Mouse (Mus musculus) MEL (cell line): ENCODE measurements around the gene Arhgef15. TPM values are rescaled to one million over a fixed set of nuclear protein-coding genes. Genes with fewer than 3 reads are reported as not detected.

Experiments
- DNase-seq: peaks from one replicate; pipeline ENCODE4 v3.0.0; 2011; ENCODE audit warnings: low read depth, low spot score
- H3K27ac ChIP-seq: 2 replicates; pipeline ENCODE4 v1.5.1; 2012; ENCODE audit warnings: low read depth, mild to moderate bottlenecking, control low read depth, low read length, moderate library complexity; ENCODE audit not compliant: control insufficient read depth
- H3K27me3 ChIP-seq, 2 experiments: fragments of 150-350 bp in 1 of 2; sonication (generic) in 1 of 2; 2 replicates each; pipeline ENCODE4 v1.6.1; 2012; ENCODE audit warnings: low read length in 2 of 2, mild to moderate bottlenecking in 2 of 2, improper control_type of control experiment in 1 of 2, moderate library complexity in 1 of 2; ENCODE audit not compliant: insufficient read depth in 2 of 2, control insufficient read depth in 1 of 2
- H3K36me3 ChIP-seq, 2 experiments: 2 replicates each; pipeline ENCODE4 v1.6.1; 2012 to 2014; ENCODE audit warnings: low read length in 2 of 2, improper control_type of control experiment in 1 of 2, inconsistent platforms in 1 of 2, mild to moderate bottlenecking in 1 of 2; ENCODE audit not compliant: insufficient read depth in 2 of 2, control insufficient read depth in 1 of 2
- H3K4me1 ChIP-seq, 2 experiments: fragments of 150-350 bp in 1 of 2; sonication (generic) in 1 of 2; 2 replicates each; pipeline ENCODE4 v1.6.1; 2012; ENCODE audit warnings: low read length in 2 of 2, improper control_type of control experiment in 1 of 2, mild to moderate bottlenecking in 1 of 2; ENCODE audit not compliant: insufficient read depth in 2 of 2, control insufficient read depth in 1 of 2
- H3K4me3 ChIP-seq, 2 experiments: fragments of 150-350 bp in 1 of 2; sonication (generic) in 1 of 2; 2 replicates each; pipeline ENCODE4 v1.5.1; 2012; ENCODE audit warnings: low read depth in 2 of 2, low read length in 2 of 2, mild to moderate bottlenecking in 2 of 2, moderate library complexity in 2 of 2, control low read depth in 1 of 2, improper control_type of control experiment in 1 of 2; ENCODE audit not compliant: control insufficient read depth in 1 of 2, insufficient read depth in 1 of 2
- H3K79me2 ChIP-seq: 2 replicates; pipeline ENCODE4 v1.6.1; 2012; ENCODE audit warnings: mild to moderate bottlenecking, low read length, moderate library complexity; ENCODE audit not compliant: control insufficient read depth, poor library complexity, insufficient read depth
- H3K9ac ChIP-seq: 2 replicates; pipeline ENCODE4 v1.6.1; 2012; ENCODE audit warnings: low read depth, mild to moderate bottlenecking, control low read depth, low read length, moderate library complexity; ENCODE audit not compliant: control insufficient read depth, poor library complexity, severe bottlenecking
- H3K9me3 ChIP-seq: fragments of 150-350 bp; sonication (generic); replicated peaks from 2 replicates; pipeline ENCODE4 v1.6.1; 2012; ENCODE audit warnings: mild to moderate bottlenecking, low read length, improper control_type of control experiment, moderate library complexity; ENCODE audit not compliant: insufficient read depth
- CHD1 ChIP-seq: IDR thresholded peaks from 2 replicates; pipeline ENCODE4 v1.6.1; 2012; ENCODE audit warnings: low read depth, mild to moderate bottlenecking, inconsistent platforms, low read length, improper control_type of control experiment
- CHD2 ChIP-seq: IDR thresholded peaks from 2 replicates; pipeline ENCODE4 v1.6.1; 2011; ENCODE audit warnings: low read length, improper control_type of control experiment
- E2F4 ChIP-seq: IDR thresholded peaks from 2 replicates; pipeline ENCODE4 v1.6.1; 2011; ENCODE audit warnings: low read depth, low read length, improper control_type of control experiment, borderline replicate concordance
- ELF1 ChIP-seq: IDR thresholded peaks from 2 replicates; pipeline ENCODE4 v1.6.1; 2014; ENCODE audit warnings: low read depth, mild to moderate bottlenecking, inconsistent platforms, low read length, improper control_type of control experiment, moderate library complexity
- EP300 ChIP-seq, 2 experiments: IDR thresholded peaks; 2 replicates each; pipeline ENCODE4 v1.6.1; 2011; ENCODE audit warnings: improper control_type of control experiment in 2 of 2, low read length in 2 of 2, low read depth in 1 of 2, mild to moderate bottlenecking in 1 of 2
- ETS1 ChIP-seq: IDR thresholded peaks from 2 replicates; pipeline ENCODE4 v1.6.1; 2012; ENCODE audit warnings: low read depth, mild to moderate bottlenecking, inconsistent platforms, low read length, improper control_type of control experiment, moderate library complexity
- GABPA ChIP-seq: IDR thresholded peaks from 2 replicates; pipeline ENCODE4 v1.6.1; 2012; ENCODE audit warnings: low read depth, mild to moderate bottlenecking, inconsistent platforms, low read length, improper control_type of control experiment, moderate library complexity
- GATA1 ChIP-seq: IDR thresholded peaks from 2 replicates; pipeline ENCODE4 v1.6.1; 2011; ENCODE audit warnings: low read depth, low read length, improper control_type of control experiment
- JUND ChIP-seq: IDR thresholded peaks from 2 replicates; pipeline ENCODE4 v1.6.1; 2011; ENCODE audit warnings: low read depth, mild to moderate bottlenecking, improper control_type of control experiment, low read length
- KAT2A ChIP-seq: conservative IDR thresholded peaks from 2 replicates; pipeline ENCODE4 v1.6.1; 2012; ENCODE audit warnings: low read depth, low read length, improper control_type of control experiment, inconsistent platforms
- MAFK ChIP-seq: IDR thresholded peaks from 2 replicates; pipeline ENCODE4 v1.6.1; 2011; ENCODE audit warnings: low read depth, mild to moderate bottlenecking, low read length, improper control_type of control experiment, borderline replicate concordance
- MAX ChIP-seq: IDR thresholded peaks from 2 replicates; pipeline ENCODE4 v1.6.1; 2011; ENCODE audit warnings: low read length, improper control_type of control experiment
- MAZ ChIP-seq: IDR thresholded peaks from 2 replicates; pipeline ENCODE4 v1.6.1; 2012; ENCODE audit warnings: low read depth, mild to moderate bottlenecking, inconsistent platforms, low read length, improper control_type of control experiment
- MEF2A ChIP-seq: IDR thresholded peaks from 2 replicates; pipeline ENCODE4 v1.6.1; 2014; ENCODE audit warnings: low read depth, mild to moderate bottlenecking, inconsistent platforms, low read length, improper control_type of control experiment; ENCODE audit not compliant: poor library complexity, insufficient replicate concordance, severe bottlenecking; ENCODE audit errors: extremely low read depth
- MYC ChIP-seq: IDR thresholded peaks from 2 replicates; pipeline ENCODE4 v1.6.1; 2011; ENCODE audit warnings: low read depth, mild to moderate bottlenecking, low read length, improper control_type of control experiment, moderate library complexity
- NELFE ChIP-seq: IDR thresholded peaks from 2 replicates; pipeline ENCODE4 v1.6.1; 2011; ENCODE audit warnings: low read depth, low read length, improper control_type of control experiment
- POLR2A ChIP-seq, 2 experiments: IDR thresholded peaks; 2 replicates each; pipeline ENCODE4 v1.6.1; 2011 to 2012; ENCODE audit warnings: low read length in 2 of 2, mild to moderate bottlenecking in 2 of 2, control low read depth in 1 of 2, improper control_type of control experiment in 1 of 2, low read depth in 1 of 2, moderate library complexity in 1 of 2; ENCODE audit not compliant: control insufficient read depth in 1 of 2, insufficient read depth in 1 of 2, poor library complexity in 1 of 2
- POLR2AphosphoS2 ChIP-seq: IDR thresholded peaks from 2 replicates; pipeline ENCODE4 v1.6.1; 2011; ENCODE audit warnings: low read length, improper control_type of control experiment
- POLR2AphosphoS5 ChIP-seq: IDR thresholded peaks from 2 replicates; pipeline ENCODE4 v1.6.1; 2012; ENCODE audit warnings: low read depth, borderline replicate concordance, mild to moderate bottlenecking, inconsistent platforms, low read length, moderate library complexity, mixed read lengths
- RCOR1 ChIP-seq: IDR thresholded peaks from 2 replicates; pipeline ENCODE4 v1.6.1; 2012; ENCODE audit warnings: low read depth, mild to moderate bottlenecking, inconsistent platforms, low read length, improper control_type of control experiment
- SIN3A ChIP-seq: IDR thresholded peaks from 2 replicates; pipeline ENCODE4 v1.6.1; 2012; ENCODE audit warnings: low read length, improper control_type of control experiment, inconsistent platforms
- TBP ChIP-seq: IDR thresholded peaks from 2 replicates; pipeline ENCODE4 v1.8.0; 2011; ENCODE audit warnings: low read depth, low read length, improper control_type of control experiment
- UBTF ChIP-seq: IDR thresholded peaks from 2 replicates; pipeline ENCODE4 v1.6.1; 2012; ENCODE audit warnings: low read depth, mild to moderate bottlenecking, inconsistent platforms, low read length, improper control_type of control experiment, moderate library complexity, borderline replicate concordance; ENCODE audit not compliant: insufficient read depth
- USF2 ChIP-seq, 2 experiments: IDR thresholded peaks; 2 replicates each; pipeline ENCODE4 v1.6.1; 2011 to 2012; ENCODE audit warnings: improper control_type of control experiment in 2 of 2, low read length in 2 of 2, borderline replicate concordance in 1 of 2, inconsistent platforms in 1 of 2, low read depth in 1 of 2, mild to moderate bottlenecking in 1 of 2; ENCODE audit not compliant: insufficient read depth in 1 of 2
- ZC3H11A ChIP-seq: IDR thresholded peaks from 2 replicates; pipeline ENCODE4 v1.6.1; 2012; ENCODE audit warnings: low read depth, mild to moderate bottlenecking, inconsistent platforms, low read length, improper control_type of control experiment
- ZKSCAN1 ChIP-seq: IDR thresholded peaks from 2 replicates; pipeline ENCODE4 v1.6.1; 2012; ENCODE audit warnings: low read depth, mild to moderate bottlenecking, inconsistent platforms, low read length, improper control_type of control experiment, moderate library complexity
- polyA plus RNA-seq, 2 experiments: library from polyadenylated mRNA; stranded (reverse) in 1 of 2; unstranded in 1 of 2; fragments of >175 nt in 1 of 2; fragments of >200 nt in 1 of 2; gene quantifications; 2 replicates each; pipeline versions ENCODE4 v1.2.1 to v1.2.4; 2012; ENCODE audit warnings: low replicate concordance in 2 of 2, low read depth in 1 of 2; ENCODE audit not compliant: insufficient read length in 2 of 2, insufficient read depth in 1 of 2, missing spikeins in 1 of 2
- total RNA-seq: library from RNA; depleted of rRNA; stranded (reverse); fragments of 300-350 nt; gene quantifications from 2 replicates; pipeline ENCODE4 v1.2.3, GENCODE M21; 2012

Gene Arhgef15
- total and polyA plus RNA-seq, 3 experiments, result 0.23 to 0.74 TPM; not detected in 1

DNA sequence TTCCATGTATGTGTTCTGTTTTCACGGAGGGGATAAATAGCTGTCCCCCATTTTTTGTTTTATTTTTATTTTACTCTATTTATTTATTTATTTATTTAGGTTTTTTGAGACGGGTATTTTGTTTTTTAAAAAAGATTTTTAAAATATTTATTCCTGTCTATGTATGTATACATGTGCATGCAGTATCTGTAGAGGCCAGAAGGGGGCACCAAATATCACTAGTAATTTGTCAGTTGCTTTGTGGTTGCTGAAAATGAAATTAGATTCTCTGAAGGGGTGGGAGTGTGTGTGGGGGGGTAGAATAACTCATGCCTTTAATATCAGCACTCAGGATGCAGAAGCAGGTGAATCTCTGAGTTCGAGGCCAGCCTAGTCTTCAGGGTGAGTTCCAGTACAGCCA is 8.6 kb upstream of the Arhgef15 start (continued):
- TF ChIP-seq KAT2A (no peak), MYC (peak; percentile 87; the same call in 1 of the 2 replicates), CHD2 (no peak), USF2 (IDR thresholded peaks at IDR 0.05; ENCODE audit: borderline replicate concordance in 1 of 2, insufficient read depth in 1 of 2, low read depth in 1 of 2, low read length in 2 of 2) (no peak), POLR2AphosphoS5 (no peak), CHD1 (no peak), ETS1 (peak; percentile 78), MEF2A (no peak)

DNA sequence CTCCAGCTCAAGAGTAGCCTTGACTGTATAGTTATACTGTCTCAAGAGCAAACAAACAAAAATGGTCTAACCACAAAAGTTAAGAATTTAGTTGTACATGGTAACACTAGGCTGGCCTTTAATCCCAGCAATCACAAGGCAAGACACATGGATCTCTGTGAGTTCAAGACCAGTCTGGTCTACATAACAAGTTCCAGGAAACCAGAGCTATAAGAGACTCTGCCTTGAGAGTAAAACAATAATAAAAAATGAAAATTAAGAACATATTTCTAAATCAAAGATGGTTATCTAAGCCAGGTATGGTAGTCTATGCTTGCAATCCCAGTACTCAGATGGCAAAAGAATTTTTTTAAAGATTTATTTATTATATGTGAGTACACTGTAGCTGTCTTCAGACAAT is 7.8 kb upstream of the Arhgef15 start:
- Histone ChIP-seq H3K36me3 (peaks cover 0 to 2% of the 10 kb centered on the region in 2 experiments; a peak in 2 of 4 replicates), H3K79me2 (no peaks in the 10 kb centered on the region; the same call in 1 of the 2 replicates), H3K27me3 (no peaks in the 10 kb centered on the region), H3K27ac (no peak overlapping the region), H3K4me3 (no peak overlapping the region), H3K9ac (no peak overlapping the region), H3K4me1 (peaks cover 0 to 22% of the 10 kb centered on the region in 2 experiments; a peak in 3 of 4 replicates), H3K9me3 (no peaks in the 10 kb centered on the region)
- TF ChIP-seq SIN3A (no peak), ZKSCAN1 (no peak), JUND (no peak), EP300 (IDR thresholded peaks at IDR 0.05; ENCODE audit: low read depth in 1 of 2, low read length in 2 of 2) (no peak), GABPA (no peak), MYC (no peak), TBP (peak; percentile 93), ELF1 (no peak)
- DNase-seq, result peak; percentile 46

DNA sequence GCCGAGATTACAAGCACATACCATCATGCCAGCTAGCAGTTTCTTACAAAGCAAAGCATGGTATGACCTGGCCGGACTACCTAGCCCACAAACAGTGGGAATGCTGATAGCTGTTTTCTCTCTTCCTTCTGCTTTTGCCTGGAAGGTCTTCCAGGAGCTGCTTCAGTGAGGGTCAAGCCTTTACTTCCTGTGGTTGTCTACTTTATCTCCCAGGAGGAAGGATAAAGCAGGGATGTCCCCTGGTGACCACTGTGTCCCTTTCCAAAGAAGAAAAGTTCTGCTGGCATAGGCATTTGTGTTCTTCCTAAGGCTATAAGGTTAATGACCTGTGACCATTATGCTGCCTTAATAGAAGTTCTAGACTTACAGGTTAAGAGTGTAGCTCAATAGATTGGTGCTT is 6.1 kb upstream of the Arhgef15 start:
- peaks cover 0 to 16% of the 10 kb centered on the region in 2 experiments; a peak in 3 of 4 replicates for H3K4me1 ChIP-seq
- no peaks in the 10 kb centered on the region for H3K9me3 ChIP-seq
- peaks cover 0 to 2% of the 10 kb centered on the region in 2 experiments; a peak in 2 of 4 replicates for H3K36me3 ChIP-seq
- no peak for DNase-seq
- no peaks in the 10 kb centered on the region for H3K27me3 ChIP-seq
- no peak overlapping the region for H3K27ac ChIP-seq
- no peak overlapping the region for H3K9ac ChIP-seq
- no peak overlapping the region for H3K4me3 ChIP-seq
- TF ChIP-seq POLR2AphosphoS2, result no peak
- TF ChIP-seq RCOR1, result no peak
- no peak for TF ChIP-seq ZC3H11A
- TF ChIP-seq MAFK, result no peak
- TF ChIP-seq POLR2A (IDR thresholded peaks at IDR 0.05; ENCODE audit: control insufficient read depth in 1 of 2, insufficient read depth in 1 of 2, low read depth in 1 of 2, low read length in 2 of 2, poor library complexity in 1 of 2), result no peak
- no peak for TF ChIP-seq MEF2A
- no peak for TF ChIP-seq UBTF
- TF ChIP-seq GATA1, result no peak
- no peak for TF ChIP-seq MAX
- TF ChIP-seq NELFE, result no peak
- TF ChIP-seq ETS1, result no peak
- no peak for TF ChIP-seq MYC
- no peak for TF ChIP-seq MAZ
- no peak for TF ChIP-seq E2F4
- no peaks in the 10 kb centered on the region; the same call in 1 of the 2 replicates for H3K79me2 ChIP-seq
